Mouse (Mus musculus): Measurements from ENCODE around the gene Exosc5.

GRCm38 (mm10) chr7:25637099-25637498 lies 21.9 kb upstream of the Exosc5 start:
- no peak for TF ChIP-seq CTCF (IDR thresholded peaks at IDR 0.05; ENCODE audit: low read depth, low read length)
- TF ChIP-seq TAL1 (conservative IDR thresholded peaks at IDR 0.05; ENCODE audit: low read depth, low read length), result no peak
- no peak for TF ChIP-seq GATA1 (IDR thresholded peaks at IDR 0.05; ENCODE audit: borderline replicate concordance, low read length)
- TF ChIP-seq POLR2AphosphoS5 (IDR thresholded peaks at IDR 0.05; ENCODE audit: insufficient replicate concordance, low read depth, low read length), result no peak

Data from G1E (cell line).